Mouse (Mus musculus) adrenal gland, adult (tissue): ENCODE results near the gene Tldc1.
A peak's percentile ranks its signal among the peaks of the same experiment; 100 is the strongest.

Source experiments
- DNase-seq, 2 experiments: peaks; one replicate each; pipeline ENCODE4 v3.0.0; 2022 to 2023; ENCODE audit warnings: low spot score in 1 of 2; ENCODE audit not compliant: inconsistent age in 2 of 2

The Tldc1 gene

GRCm38 (mm10) chr8:119777765-119778164, 451 bp downstream of the Tldc1 start:
- DNase-seq: no peak

- peak; percentile 48 to 66 for DNase-seq
These were observed 1.5 kb downstream of the Tldc1 start for GRCm38 (mm10) chr8:119776668-119777245.

GRCm38 (mm10) chr8:119765761-119766444, 12.3 kb downstream of the Tldc1 start:
- no peak for DNase-seq

- DNase-seq: no peak
These were observed 12.9 kb downstream of the Tldc1 start for GRCm38 (mm10) chr8:119765311-119765710.

GRCm38 (mm10) chr8:119762226-119763220, 15.7 kb downstream of the Tldc1 start:
- no peak for DNase-seq

- no peak for DNase-seq
These were observed 16.5 kb downstream of the Tldc1 start for GRCm38 (mm10) chr8:119761692-119762091.

- DNase-seq: no peak
These were observed 21.7 kb downstream of the Tldc1 start for GRCm38 (mm10) chr8:119756538-119756937.

- DNase-seq: no peak
These were observed 22.1 kb downstream of the Tldc1 start for GRCm38 (mm10) chr8:119756147-119756461.

- DNase-seq: no peak
These were observed 22.7 kb downstream of the Tldc1 start for GRCm38 (mm10) chr8:119755238-119756146.

GRCm38 (mm10) chr8:119744604-119745003, 33.6 kb downstream of the Tldc1 start:
- DNase-seq: no peak

- DNase-seq: peak; percentile 41 to 73
These were observed 34.8 kb downstream of the Tldc1 start for GRCm38 (mm10) chr8:119743291-119744026.

GRCm38 (mm10) chr8:119742409-119742808, 35.8 kb downstream of the Tldc1 start:
- DNase-seq: no peak

- DNase-seq: no peak
These were observed 37.6 kb downstream of the Tldc1 start for GRCm38 (mm10) chr8:119740634-119741033.

GRCm38 (mm10) chr8:119738129-119738907, 39.9 kb downstream of the Tldc1 start:
- DNase-seq: no peak

- no peak for DNase-seq
These were observed 40.9 kb downstream of the Tldc1 start for GRCm38 (mm10) chr8:119737093-119737900.

GRCm38 (mm10) chr8:119736348-119736917, 41.8 kb downstream of the Tldc1 start:
- no peak for DNase-seq

GRCm38 (mm10) chr8:119732072-119732471, 46.1 kb downstream of the Tldc1 start:
- no peak for DNase-seq

GRCm38 (mm10) chr8:119728351-119728895, 49.8 kb downstream of the Tldc1 start:
- peak; percentile 39 to 79 for DNase-seq
